Mouse (Mus musculus) heart, postnatal 10 days (tissue): ENCODE measurements around the gene Hsd17b7. TPM values are rescaled to one million over a fixed set of nuclear protein-coding genes. Genes with fewer than 3 reads are reported as not detected.
"Not testable (repeated sequence)": the region's sequence is repeated elsewhere in the genome, so short reads cannot be mapped to it uniquely, and the experiment has no call there.

Experiments used
- DNase-seq, 2 experiments: peaks; one replicate each; pipeline ENCODE4 v3.0.0; 2021
- intact Hi-C: fragments of 180-260 bp; cut with DNase I; formaldehyde crosslinking; loops from one replicate; pipeline ENCODE4 v1.15.1; 2025
- total RNA-seq, 2 experiments: library from RNA; stranded (reverse); gene quantifications; 2 replicates each; pipeline ENCODE4 v1.2.3; 2021

The Hsd17b7 gene
- total RNA-seq: 10 to 100 TPM; 24.5 to 29.4 TPM

- DNase-seq: peak; percentile 99
These were observed at the start of gene Hsd17b7 for GRCm38 (mm10) chr1:169968792-169969515. TSS of gene Hsd17b7 (minus strand) at chr1:169969241.

GRCm38 (mm10) chr1:170014784-170015183, 45.7 kb upstream of the Hsd17b7 start:
- intact Hi-C loops: loop anchor here (5.0 kb wide), 1 partner anchor 43 kb away; no protein-coding TSS in a partner anchor
- DNase-seq: no peak

More at GRCm38 (mm10) chr1:169968792-169969515, at the start of gene Hsd17b7:
- intact Hi-C loops: no loop called here

GRCm38 (mm10) chr1:170010716-170011505, 41.9 kb upstream of the Hsd17b7 start:
- intact Hi-C loops: loop anchor here (5.0 kb wide), 1 partner anchor 46 kb away; no protein-coding TSS in a partner anchor
- peak; percentile 66 to 67 for DNase-seq

GRCm38 (mm10) chr1:170009296-170009695, 40.3 kb upstream of the Hsd17b7 start:
- intact Hi-C loops: no loop called here

GRCm38 (mm10) chr1:170008432-170009220, 39.6 kb upstream of the Hsd17b7 start:
- intact Hi-C loops: no loop called here
- no peak for DNase-seq

More at GRCm38 (mm10) chr1:170009296-170009695, 40.3 kb upstream of the Hsd17b7 start:
- DNase-seq: no peak

- peak; percentile 48 to 68 for DNase-seq
- intact Hi-C loops: no loop called here
These were observed 37.5 kb upstream of the Hsd17b7 start for GRCm38 (mm10) chr1:170006516-170006915.

GRCm38 (mm10) chr1:170005297-170005696, 36.3 kb upstream of the Hsd17b7 start:
- intact Hi-C loops: no loop called here
- no peak for DNase-seq

- intact Hi-C loops, DNase-seq: not testable (repeated sequence)
These were observed 24.9 kb upstream of the Hsd17b7 start for GRCm38 (mm10) chr1:169993901-169994300.

GRCm38 (mm10) chr1:169986166-169986565, 17.1 kb upstream of the Hsd17b7 start:
- DNase-seq: peak; percentile 25 to 36
- intact Hi-C loops: no loop called here

GRCm38 (mm10) chr1:169977621-169978020, 8.6 kb upstream of the Hsd17b7 start:
- intact Hi-C loops: no loop called here
- DNase-seq: no peak

GRCm38 (mm10) chr1:169971998-169972397, 3.0 kb upstream of the Hsd17b7 start:
- peak in 1 of 2 experiments; percentile 14 for DNase-seq
- intact Hi-C loops: loop anchor here (2.0 kb wide), 1 partner anchor 165 kb away; no protein-coding TSS in a partner anchor

- no peak for DNase-seq
- intact Hi-C loops: loop anchor here (2.0 kb wide), 1 partner anchor 166 kb away; no protein-coding TSS in a partner anchor
These were observed 1.9 kb upstream of the Hsd17b7 start for GRCm38 (mm10) chr1:169970936-169971335.

- DNase-seq: no peak
- intact Hi-C loops: no loop called here
These were observed 460 bp upstream of the Hsd17b7 start for GRCm38 (mm10) chr1:169969516-169969886.

- intact Hi-C loops: no loop called here
These were observed 15.9 kb downstream of the Hsd17b7 start for GRCm38 (mm10) chr1:169953106-169953505.

GRCm38 (mm10) chr1:169952636-169953035, 16.4 kb downstream of the Hsd17b7 start:
- DNase-seq: no peak
- intact Hi-C loops: no loop called here

More at GRCm38 (mm10) chr1:169953106-169953505, 15.9 kb downstream of the Hsd17b7 start:
- DNase-seq: no peak

GRCm38 (mm10) chr1:169951561-169951960, 17.5 kb downstream of the Hsd17b7 start:
- no peak for DNase-seq
- intact Hi-C loops: no loop called here

GRCm38 (mm10) chr1:169950651-169951050, 18.4 kb downstream of the Hsd17b7 start:
- intact Hi-C loops: no loop called here
- DNase-seq: peak in 1 of 2 experiments; percentile 12

- intact Hi-C loops: no loop called here
- no peak for DNase-seq
These were observed 19.1 kb downstream of the Hsd17b7 start for GRCm38 (mm10) chr1:169949981-169950380.

GRCm38 (mm10) chr1:169948866-169949265, 20.2 kb downstream of the Hsd17b7 start:
- intact Hi-C loops: no loop called here
- DNase-seq: no peak

- intact Hi-C loops: no loop called here
- no peak for DNase-seq
These were observed 20.8 kb downstream of the Hsd17b7 start for GRCm38 (mm10) chr1:169948280-169948679.

GRCm38 (mm10) chr1:169947654-169948053, 21.4 kb downstream of the Hsd17b7 start:
- DNase-seq: no peak
- intact Hi-C loops: no loop called here
